Mouse (Mus musculus): ENCODE measurements around the gene Prpf38b.

The Prpf38b gene

GRCm38 (mm10) chr3:108857124-108857470, 54.4 kb downstream of the Prpf38b start:
- no peak for DNase-seq

DNA sequence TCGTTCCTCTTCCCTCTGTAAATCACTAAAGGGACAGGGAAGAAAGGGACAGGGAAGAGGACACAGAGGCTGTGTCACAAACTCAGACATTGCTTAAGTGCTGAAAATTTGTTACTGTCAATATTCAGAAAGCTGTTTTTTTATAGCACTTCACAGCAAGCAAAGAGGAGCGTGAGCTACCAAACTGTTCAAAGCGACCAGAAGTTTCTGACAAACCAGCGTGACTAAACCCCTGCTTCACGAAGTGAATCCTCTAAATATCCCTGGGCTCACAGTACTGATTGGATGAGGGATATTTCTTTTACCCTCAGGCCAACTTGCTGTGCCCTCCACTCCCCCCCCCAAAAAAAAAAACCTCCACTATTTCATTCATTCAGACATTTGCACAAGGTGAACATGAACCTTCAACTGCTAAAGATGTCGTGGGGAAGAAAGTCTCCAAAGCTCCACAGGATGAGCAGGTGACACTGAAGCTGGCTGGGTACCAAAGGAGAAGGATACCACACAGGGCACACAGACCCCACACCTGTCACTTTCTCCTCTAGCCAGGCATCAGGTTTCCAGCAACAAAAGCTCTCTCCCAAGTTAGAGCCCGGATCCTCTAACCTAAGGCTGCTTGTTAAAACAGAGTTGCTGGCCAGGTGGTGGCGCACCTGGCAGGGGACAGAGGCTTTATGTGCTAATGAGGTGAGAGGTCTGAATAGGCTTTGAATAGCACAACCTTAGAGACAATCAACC, 55.0 kb downstream of the Prpf38b start:
- DNase-seq: peak; percentile 69

GRCm38 (mm10) chr3:108855864-108856263, 55.7 kb downstream of the Prpf38b start:
- no peak for DNase-seq

- DNase-seq: no peak
Observed at GRCm38 (mm10) chr3:108855371-108855770, 56.2 kb downstream of the Prpf38b start.

DNA sequence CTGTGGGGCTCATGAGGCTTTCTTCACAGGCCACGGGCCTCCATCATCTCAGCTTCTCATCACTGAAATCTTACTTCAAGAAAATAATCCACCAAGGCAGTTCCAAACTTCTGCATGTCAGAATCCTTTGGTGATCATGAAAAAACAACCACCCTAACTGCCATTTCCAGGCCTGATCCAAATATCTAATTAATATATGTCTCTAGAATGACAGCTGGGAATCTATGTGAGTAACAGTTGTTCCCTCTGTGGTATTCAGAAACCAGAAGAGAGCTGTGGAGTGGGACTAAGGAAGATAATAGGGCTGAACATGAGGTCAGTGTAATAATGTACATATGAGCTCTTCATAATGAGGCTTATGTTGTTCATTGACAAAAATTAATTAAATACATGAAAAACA, 58.3 kb downstream of the Prpf38b start:
- DNase-seq: no peak

Data from thymus, postnatal 14 days (tissue).